Mouse (Mus musculus) intestine, embryonic 14.5 days (tissue): Measurements from ENCODE around the gene Hinfp. TPM values are rescaled to one million over a fixed set of nuclear protein-coding genes. Genes with fewer than 3 reads are reported as not detected.
"Not testable (repeated sequence)": the region's sequence is repeated elsewhere in the genome, so short reads cannot be mapped to it uniquely, and the experiment has no call there.

Source experiments
- ATAC-seq: fragments of 200-750 bp; cut with Nextera tagmentation; replicated peaks from 2 replicates; pipeline ENCODE4 v1.8.0; 2017; ENCODE audit warnings: low read depth, moderate number of reproducible peaks, moderate TSS enrichment, moderate library complexity; ENCODE audit not compliant: low FRiP score, low TSS enrichment
- DNase-seq: peaks from one replicate; pipeline ENCODE4 v3.0.0-alpha.2; 2018; ENCODE audit warnings: low spot score
- H3K27ac ChIP-seq: fragments of 300-500 bp; sonication (generic); 2 replicates; pipeline ENCODE4 v1.5.1; 2014; ENCODE audit warnings: low read depth, mild to moderate bottlenecking, control low read depth
- H3K27me3 ChIP-seq: fragments of 300-500 bp; sonication (generic); replicated peaks from 2 replicates; pipeline ENCODE4 v1.6.1; 2014; ENCODE audit warnings: low read length, control low read depth; ENCODE audit not compliant: control insufficient read depth, insufficient read depth
- H3K36me3 ChIP-seq: fragments of 300-500 bp; sonication (generic); 2 replicates; pipeline ENCODE4 v1.6.1; 2014; ENCODE audit warnings: low read length, control low read depth; ENCODE audit not compliant: control insufficient read depth, insufficient read depth
- H3K4me1 ChIP-seq: fragments of 300-500 bp; sonication (generic); replicated peaks from 2 replicates; pipeline ENCODE4 v1.6.1; 2014; ENCODE audit warnings: low read length, control low read depth, mixed read lengths; ENCODE audit not compliant: control insufficient read depth, insufficient read depth
- H3K4me2 ChIP-seq: fragments of 300-500 bp; sonication (generic); 2 replicates; pipeline ENCODE4 v1.6.1; 2014; ENCODE audit warnings: low read length
- H3K4me3 ChIP-seq: fragments of 300-500 bp; sonication (generic); 2 replicates; pipeline ENCODE4 v1.5.1; 2014; ENCODE audit warnings: low read depth, low read length, control low read depth, mixed read lengths
- H3K9ac ChIP-seq: fragments of 300-500 bp; sonication (generic); 2 replicates; pipeline ENCODE4 v1.6.1; 2014; ENCODE audit warnings: mild to moderate bottlenecking, low read length
- H3K9me3 ChIP-seq: fragments of 300-500 bp; sonication (generic); 2 replicates; pipeline ENCODE4 v1.6.1; 2016; ENCODE audit warnings: low read length, control low read depth; ENCODE audit not compliant: control insufficient read depth
- WGBS: fragments of 180-500 bp; shearing (Covaris S2); extraction: QIAGEN DNeasy Blood & Tissue Kit; methylation state at CpG from one replicate; pipeline ENCODE4 v1.1.7; 2014; 5-methylcytosine and 5-hydroxymethylcytosine counted together
- polyA plus RNA-seq: library from polyadenylated mRNA; unstranded; fragments of >200 nt; fragmentation: Nextera tagmentation; extraction: Ambion mirVana; gene quantifications from 2 replicates; pipeline ENCODE4 v1.2.1, GENCODE M21; 2014

Hinfp gene
- polyA plus RNA-seq, 1 experiment from 2014 or later = 18.5 TPM

GRCm38 (mm10) chr9:44310750-44311135 lies 5.3 kb upstream of the Hinfp start:
- Histone ChIP-seq H3K9me3 (no peaks in the 10 kb centered on the region), H3K27ac (peak overlapping the region; percentile 49; the same call in 1 of the 2 replicates), H3K27me3 (no peaks in the 10 kb centered on the region), H3K4me2 (peak overlapping the region; percentile 42), H3K36me3 (peaks cover 21% of the 10 kb centered on the region), H3K4me1 (peaks cover 10% of the 10 kb centered on the region; the same call in 1 of the 2 replicates), H3K4me3 (no peak overlapping the region), H3K9ac (no peak overlapping the region)
- DNase-seq (peak; percentile 54), ATAC-seq (no peak)
- 40% methylated on average over 10 of the region's 10 CpGs for WGBS

- DNase-seq (no peak), ATAC-seq (no peak)
- H3K4me2 ChIP-seq = no peak overlapping the region
- no peak overlapping the region for H3K9ac ChIP-seq
- H3K9me3 ChIP-seq = no peaks in the 10 kb centered on the region
- H3K36me3 ChIP-seq = peaks cover 11% of the 10 kb centered on the region; the same call in 1 of the 2 replicates
- H3K27ac ChIP-seq = no peak overlapping the region
- WGBS = 59% methylated on average over 3 of the region's 3 CpGs
- H3K4me1 ChIP-seq = peaks cover 13% of the 10 kb centered on the region
- no peak overlapping the region for H3K4me3 ChIP-seq
- no peaks in the 10 kb centered on the region for H3K27me3 ChIP-seq
These were observed 4.3 kb upstream of the Hinfp start for GRCm38 (mm10) chr9:44309756-44310155.

DNA sequence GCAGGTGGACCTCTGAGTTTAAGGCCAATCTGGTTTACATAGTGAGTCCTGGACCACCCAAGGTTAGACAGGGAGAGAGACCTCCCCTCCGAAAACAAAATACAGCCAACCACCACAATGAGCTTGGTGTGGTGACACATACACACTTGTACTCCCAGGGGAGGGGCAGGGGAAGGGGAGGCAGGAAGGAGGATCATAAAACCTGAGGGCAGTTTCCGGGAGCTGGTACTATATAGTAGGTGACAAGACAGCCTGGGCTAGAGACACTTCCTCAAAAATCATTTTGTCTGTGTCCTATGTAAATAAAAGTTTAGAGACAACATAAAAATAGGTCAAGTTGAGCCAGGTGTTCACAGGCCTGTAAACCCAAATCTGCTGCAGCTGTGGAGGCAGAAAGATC lies 1.8 kb upstream of the Hinfp start:
- Histone ChIP-seq H3K9ac (no peak overlapping the region), H3K4me3 (no peak overlapping the region), H3K27ac (no peak overlapping the region), H3K9me3 (no peaks in the 10 kb centered on the region), H3K4me1 (peaks cover 15% of the 10 kb centered on the region), H3K27me3 (no peaks in the 10 kb centered on the region), H3K4me2 (no peak overlapping the region), H3K36me3 (0 out of 2 replicates have a peak, but pooled peaks cover 9% of the 10 kb centered on the region)
- no peak for ATAC-seq
- 75% methylated on average over 2 of the region's 2 CpGs for WGBS
- DNase-seq = no peak

DNA sequence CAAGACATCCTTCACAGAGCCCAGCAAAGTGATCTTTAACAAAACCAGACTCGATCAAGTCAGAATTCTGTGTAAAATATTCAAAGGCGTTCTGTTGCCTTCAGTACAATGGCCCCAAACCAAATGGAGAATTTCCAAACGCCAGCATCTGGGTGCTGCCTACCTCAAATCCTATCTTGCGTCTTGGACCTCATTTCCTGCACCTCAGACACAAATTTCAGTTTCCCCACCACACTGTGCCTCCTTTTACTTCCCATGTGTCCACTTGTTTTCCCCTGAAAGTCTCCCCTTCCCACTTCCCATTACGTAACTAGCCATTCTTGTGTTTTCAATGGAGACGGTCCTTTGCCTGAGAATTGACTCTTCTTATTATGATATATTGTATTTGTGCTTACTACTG lies 1.1 kb upstream of the Hinfp start:
- Histone ChIP-seq H3K4me2 (no peak overlapping the region), H3K4me1 (peaks cover 13% of the 10 kb centered on the region), H3K9me3 (no peaks in the 10 kb centered on the region), H3K27me3 (no peaks in the 10 kb centered on the region), H3K27ac (no peak overlapping the region), H3K4me3 (no peak overlapping the region), H3K9ac (no peak overlapping the region), H3K36me3 (0 out of 2 replicates have a peak, but pooled peaks cover 16% of the 10 kb centered on the region)
- WGBS = 85% methylated on average over 6 of the region's 6 CpGs
- DNase-seq (no peak), ATAC-seq (no peak)

- H3K4me2 ChIP-seq, H3K9ac ChIP-seq, H3K4me3 ChIP-seq, H3K4me1 ChIP-seq, H3K9me3 ChIP-seq, H3K27ac ChIP-seq, H3K27me3 ChIP-seq, DNase-seq, ATAC-seq: not testable (repeated sequence)
- H3K36me3 ChIP-seq = peaks cover 76% of the 10 kb centered on the region
- 93% methylated on average over 3 of the region's 3 CpGs for WGBS
These were observed 5.5 kb downstream of the Hinfp start for GRCm38 (mm10) chr9:44300001-44300400.

DNA sequence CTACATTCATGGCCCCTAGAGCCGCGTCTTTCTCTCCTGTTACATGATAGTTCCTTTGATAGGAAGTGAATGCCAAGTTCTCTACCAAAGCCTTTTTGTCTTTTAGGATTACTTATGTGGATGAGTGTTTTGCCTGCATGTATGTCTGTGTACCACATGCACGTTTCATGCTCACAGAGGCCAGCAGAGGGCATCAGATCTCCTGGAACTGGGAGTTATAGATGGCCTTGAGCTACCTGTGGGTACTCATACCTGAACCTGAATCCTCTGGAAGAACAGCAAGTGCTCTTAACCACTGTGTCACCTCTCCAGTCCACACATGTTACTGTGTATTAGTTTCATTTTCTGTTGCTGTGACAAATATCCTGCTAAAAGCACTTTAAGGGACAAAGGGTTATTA lies 13.0 kb downstream of the Hinfp start:
- ATAC-seq = no peak
- Histone ChIP-seq H3K9me3 (no peaks in the 10 kb centered on the region), H3K4me1 (peaks cover 11% of the 10 kb centered on the region; the same call in 1 of the 2 replicates), H3K36me3 (peaks cover 53% of the 10 kb centered on the region), H3K4me2 (no peak overlapping the region), H3K27ac (no peak overlapping the region), H3K4me3 (no peak overlapping the region), H3K9ac (no peak overlapping the region), H3K27me3 (peaks cover 13% of the 10 kb centered on the region; the same call in 1 of the 2 replicates)
- WGBS = 65% methylated on average over 3 of the region's 3 CpGs
- peak; percentile 56 for DNase-seq

- Histone ChIP-seq H3K9me3 (no peaks in the 10 kb centered on the region), H3K36me3 (peaks cover 25% of the 10 kb centered on the region), H3K4me3 (no peak overlapping the region), H3K9ac (no peak overlapping the region), H3K27me3 (peaks cover 27% of the 10 kb centered on the region; the same call in 1 of the 2 replicates), H3K27ac (no peak overlapping the region), H3K4me2 (peak overlapping the region; percentile 97), H3K4me1 (peaks cover 14% of the 10 kb centered on the region; the same call in 1 of the 2 replicates)
- DNase-seq = no peak
- WGBS = 15% methylated on average over 11 of the region's 11 CpGs
- ATAC-seq = no peak
These were observed 16.5 kb downstream of the Hinfp start for GRCm38 (mm10) chr9:44288959-44289291.

- H3K27me3 ChIP-seq = peaks cover 27% of the 10 kb centered on the region; the same call in 1 of the 2 replicates
- H3K4me1 ChIP-seq = peaks cover 14% of the 10 kb centered on the region; the same call in 1 of the 2 replicates
- H3K27ac ChIP-seq = no peak within 1 kb of the TSS
- peak within 1 kb of the TSS; percentile 97 for H3K4me2 ChIP-seq
- peak within 1 kb of the TSS; percentile 58 for H3K9ac ChIP-seq
- H3K4me3 ChIP-seq = peak within 1 kb of the TSS; percentile 62
- H3K36me3 ChIP-seq = peaks cover 18% of the 10 kb centered on the region
- H3K9me3 ChIP-seq = no peaks in the 10 kb centered on the region
- DNase-seq (peak; percentile 70), ATAC-seq (peak; percentile 54)
- WGBS = 1% methylated on average over 37 of the region's 38 CpGs
These were observed 17.2 kb downstream of the Hinfp start, which contains the start of gene Abcg4 for GRCm38 (mm10) chr9:44288076-44288958. Gene Abcg4 (minus strand): TSS chr9:44288615.
